Mouse (Mus musculus) kidney, postnatal 25 days (tissue): ENCODE measurements around the gene Stat3.

ENCODE experiments used
- DNase-seq, 2 experiments: peaks; one replicate each; pipeline ENCODE4 v3.0.0; 2021; ENCODE audit warnings: mixed read lengths in 2 of 2

Gene Stat3

DNA sequence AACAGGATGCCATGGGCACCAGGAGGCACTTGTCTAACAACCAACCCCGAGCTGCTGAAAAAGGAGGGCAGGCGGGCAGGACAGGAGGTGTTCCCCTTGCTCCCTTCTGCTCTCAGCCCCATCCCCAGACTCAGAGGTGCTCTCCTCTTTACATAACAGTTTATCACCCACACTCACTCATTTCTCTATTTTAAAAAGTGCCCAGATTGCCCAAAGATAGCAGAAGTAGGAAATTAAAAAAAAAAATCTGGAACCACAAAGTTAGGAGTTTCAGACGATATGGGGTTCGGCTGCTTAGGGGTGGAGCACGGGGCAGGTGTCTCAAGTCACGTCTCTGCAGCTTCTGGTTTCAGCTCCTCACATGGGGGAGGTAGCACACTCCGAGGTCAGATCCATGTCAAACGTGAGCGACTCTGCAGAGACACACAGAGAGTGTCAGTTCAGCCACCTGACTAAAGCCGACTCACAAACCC, 51.0 kb downstream of the Stat3 start:
- no peak for DNase-seq

DNA sequence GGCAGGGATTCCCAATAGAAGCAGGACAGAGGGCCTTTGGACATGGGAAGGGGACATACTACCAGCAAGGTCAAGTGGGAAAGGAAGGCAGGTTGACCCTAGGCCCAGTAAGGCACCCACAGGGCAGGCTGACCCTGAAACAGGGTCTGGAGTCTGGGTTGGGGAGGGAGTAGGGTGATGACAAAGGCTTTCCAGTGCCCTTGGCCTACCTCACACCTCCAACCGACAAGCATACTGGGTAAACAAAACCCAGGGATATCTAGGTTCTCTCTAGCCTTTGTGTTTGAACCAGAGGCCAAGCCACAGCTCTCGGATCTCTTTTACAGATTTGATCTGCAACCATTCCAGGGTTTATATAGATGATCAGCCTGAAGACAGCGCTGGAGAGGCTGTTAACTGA, 51.6 kb downstream of the Stat3 start:
- no peak for DNase-seq

DNA sequence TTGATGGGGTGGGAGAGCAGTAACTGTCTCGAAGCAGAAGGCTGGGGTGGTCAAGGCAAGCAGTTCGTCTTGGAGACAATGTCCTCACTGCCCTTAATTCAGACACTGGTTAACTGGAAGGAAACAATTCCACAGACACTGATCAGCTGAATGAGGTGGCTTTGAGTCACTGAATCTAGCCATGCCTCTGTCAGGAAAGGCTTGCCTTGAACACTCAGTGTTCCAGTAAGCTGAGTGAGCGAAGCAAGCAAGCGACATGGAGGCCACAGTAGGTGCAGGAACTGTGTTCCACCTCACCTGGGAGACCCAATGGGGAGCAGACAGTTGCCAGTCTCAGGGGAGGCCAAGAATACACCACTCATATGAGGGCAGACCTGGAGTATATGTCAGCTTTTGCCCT, 52.1 kb downstream of the Stat3 start:
- no peak for DNase-seq

GRCm38 (mm10) chr11:100886188-100886740, 53.1 kb downstream of the Stat3 start:
- DNase-seq: no peak

DNA sequence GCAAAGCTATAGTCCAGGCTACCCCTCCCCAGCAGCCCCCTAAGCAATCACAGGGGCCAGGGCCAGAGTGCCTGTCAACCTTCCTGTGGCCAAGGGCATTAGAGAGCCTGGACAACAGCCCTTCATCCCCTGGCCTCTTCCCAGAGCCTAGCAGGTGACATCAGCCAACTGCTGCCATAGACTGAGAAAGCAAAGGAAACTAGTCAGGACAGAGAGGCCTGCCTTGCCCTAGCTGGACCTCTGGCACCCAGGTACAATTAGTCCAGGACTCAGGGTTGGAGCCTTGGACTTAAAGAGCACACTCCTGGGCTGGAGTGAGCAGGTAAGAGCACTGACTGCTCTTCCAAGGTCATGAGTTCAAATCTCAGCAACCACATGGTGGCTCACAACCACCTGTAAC, 53.9 kb downstream of the Stat3 start:
- DNase-seq: no peak

DNA sequence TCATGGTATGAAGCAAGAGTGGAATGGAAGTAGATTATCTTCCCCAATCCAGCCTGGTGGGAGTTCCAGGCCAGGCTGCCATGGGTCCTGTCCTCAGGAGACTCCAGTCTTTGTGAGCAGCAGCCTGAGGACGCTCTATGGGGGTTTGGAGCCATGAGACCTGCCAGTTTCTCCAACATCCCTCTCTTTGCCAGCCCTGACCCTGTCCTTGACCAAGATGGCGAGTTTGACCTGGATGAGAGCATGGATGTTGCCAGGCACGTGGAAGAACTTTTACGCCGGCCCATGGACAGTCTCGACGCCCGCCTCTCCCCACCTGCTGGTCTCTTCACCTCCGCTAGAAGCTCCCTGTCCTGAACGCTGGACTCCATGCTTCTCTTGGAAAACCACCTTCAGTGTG, 55.7 kb downstream of the Stat3 start:
- DNase-seq: no peak

DNA sequence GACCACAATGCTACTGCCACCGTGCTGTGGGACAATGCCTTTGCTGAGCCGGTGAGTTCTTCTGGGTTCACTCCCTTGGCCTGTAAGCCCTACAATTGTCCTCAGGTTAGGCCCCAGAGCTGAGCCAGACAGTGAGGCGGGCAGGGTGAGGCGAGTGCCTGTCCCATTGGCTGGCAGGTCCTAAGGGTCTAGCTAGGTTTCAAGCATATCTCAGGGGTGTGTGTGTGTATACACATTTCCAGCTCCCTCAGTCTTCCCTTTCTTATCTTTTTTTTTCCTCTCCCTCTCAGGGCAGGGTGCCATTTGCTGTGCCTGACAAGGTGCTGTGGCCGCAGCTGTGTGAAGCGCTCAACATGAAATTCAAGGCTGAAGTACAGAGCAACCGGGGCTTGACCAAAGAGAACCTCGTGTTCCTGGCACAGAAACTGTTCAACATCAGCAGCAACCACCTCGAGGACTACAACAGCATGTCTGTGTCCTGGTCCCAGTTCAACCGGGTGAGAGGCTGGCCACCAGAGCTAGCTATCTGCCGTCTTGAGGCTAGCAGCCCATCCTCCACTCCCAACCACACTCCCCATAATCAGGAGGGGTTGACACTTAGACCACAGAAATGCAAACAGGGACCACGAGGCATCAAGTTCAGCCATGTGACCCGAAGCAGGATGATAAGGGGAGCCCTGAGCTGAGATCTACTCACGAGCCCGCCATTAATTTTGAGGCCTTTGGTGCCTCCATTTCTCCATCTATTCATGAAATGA, 59.8 kb downstream of the Stat3 start:
- no peak for DNase-seq

GRCm38 (mm10) chr11:100875761-100876160, 63.6 kb downstream of the Stat3 start:
- DNase-seq: peak; percentile 47 to 73

- DNase-seq: no peak
Measured at GRCm38 (mm10) chr11:100870968-100871350, 68.4 kb downstream of the Stat3 start.

GRCm38 (mm10) chr11:100870256-100870967, 68.9 kb downstream of the Stat3 start:
- peak; percentile 74 to 82 for DNase-seq

GRCm38 (mm10) chr11:100865618-100866017, 73.7 kb downstream of the Stat3 start:
- no peak for DNase-seq

DNA sequence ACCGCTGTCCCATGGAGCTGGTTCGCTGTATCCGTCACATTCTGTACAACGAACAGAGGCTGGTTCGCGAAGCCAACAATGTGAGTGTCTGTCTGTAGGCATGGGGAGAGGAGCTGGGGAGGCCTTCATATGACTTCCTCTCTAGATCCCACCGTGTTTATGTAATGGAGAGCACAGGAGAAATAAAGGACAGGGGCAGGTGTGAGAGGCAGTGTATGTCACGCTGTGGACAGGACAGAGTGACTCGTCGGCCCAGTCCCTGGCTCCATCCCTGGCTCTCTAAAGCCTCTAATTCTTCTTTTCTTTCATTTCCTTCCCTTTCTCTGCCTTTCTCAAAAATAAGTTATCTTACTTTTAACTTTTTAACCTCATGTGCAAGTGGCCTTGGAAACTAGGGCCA, 76.2 kb downstream of the Stat3 start:
- no peak for DNase-seq

DNA sequence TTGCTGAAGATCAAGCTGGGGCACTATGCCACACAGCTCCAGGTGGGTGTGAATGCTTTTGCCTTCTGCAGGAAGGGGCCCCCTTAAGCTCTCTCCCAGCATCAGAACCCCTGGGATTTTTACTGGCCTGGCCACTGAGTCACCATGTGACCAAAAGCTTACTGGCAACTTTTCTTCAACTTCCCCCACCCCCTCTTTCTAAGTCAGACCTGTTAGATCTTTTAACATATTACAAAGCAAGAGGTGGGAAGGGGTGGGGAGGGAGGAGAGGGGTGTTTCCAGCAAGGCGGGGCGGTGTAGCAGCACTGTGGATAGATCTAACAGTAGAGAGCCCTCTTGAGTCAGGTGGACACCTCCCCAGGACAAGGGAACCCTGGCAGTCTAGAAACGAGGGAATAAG, 77.5 kb downstream of the Stat3 start:
- DNase-seq: no peak

DNA sequence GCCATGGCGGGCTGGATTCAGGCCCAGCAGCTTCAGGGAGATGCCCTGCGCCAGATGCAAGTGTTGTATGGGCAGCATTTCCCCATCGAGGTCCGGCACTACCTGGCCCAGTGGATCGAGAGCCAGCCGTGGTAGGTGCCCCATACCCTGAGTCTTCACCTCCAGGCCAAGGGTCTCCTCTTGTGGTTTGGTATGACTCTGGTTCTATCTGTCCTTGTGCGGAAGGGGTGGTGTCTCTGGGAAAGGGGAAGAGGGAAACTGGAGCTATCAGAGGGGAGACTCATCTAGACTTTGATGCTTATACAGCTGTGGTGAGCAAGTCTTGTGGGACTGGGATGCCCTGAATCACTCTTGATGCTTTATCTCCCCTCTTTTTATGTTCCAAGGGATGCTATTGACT, 78.0 kb downstream of the Stat3 start:
- no peak for DNase-seq

DNA sequence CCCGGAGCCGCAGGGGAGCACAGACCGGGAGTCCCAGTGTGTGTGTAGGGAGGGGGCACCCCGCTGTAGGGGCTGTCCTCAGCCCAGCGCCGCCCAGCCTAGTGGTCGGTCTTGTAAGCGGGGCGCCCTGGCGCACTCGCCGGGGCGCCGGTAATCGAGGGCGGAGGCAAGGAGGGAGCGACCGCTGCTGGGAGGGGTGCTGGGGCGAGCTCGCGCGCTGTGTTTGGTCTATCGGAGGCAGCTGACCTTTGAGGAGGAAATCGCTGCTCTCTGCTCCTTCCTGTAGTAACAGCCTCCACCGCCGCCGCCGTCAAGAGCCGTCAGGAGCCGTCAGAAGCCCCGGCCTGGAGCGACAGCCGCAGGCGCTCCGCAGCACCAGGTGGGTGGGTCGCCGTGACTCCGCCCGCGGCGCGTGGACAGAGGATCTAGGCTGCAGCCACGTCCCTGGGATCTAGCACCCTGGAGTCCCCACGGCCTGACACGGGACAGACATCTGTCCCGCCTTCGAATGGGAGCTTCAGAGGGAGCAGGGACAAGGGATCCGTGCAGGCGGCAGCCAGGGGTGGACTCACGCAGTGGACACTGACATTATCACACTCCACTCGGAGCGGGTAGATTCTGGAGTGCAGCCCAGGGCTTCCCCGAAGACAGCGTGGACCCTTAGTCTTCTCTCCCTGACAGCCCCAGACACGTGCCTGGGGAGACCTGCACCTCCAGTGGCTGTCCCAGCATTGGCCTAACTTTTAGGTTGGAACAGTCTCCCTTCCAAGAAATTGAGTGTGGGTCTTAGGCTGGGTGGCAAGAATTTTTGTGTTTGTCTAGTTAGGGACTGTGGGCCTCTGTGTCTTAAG, 78.9 kb downstream of the Stat3 start:
- peak; percentile 86 to 95 for DNase-seq

- DNase-seq: no peak
Measured at GRCm38 (mm10) chr11:100859579-100860075, 79.7 kb downstream of the Stat3 start.

DNA sequence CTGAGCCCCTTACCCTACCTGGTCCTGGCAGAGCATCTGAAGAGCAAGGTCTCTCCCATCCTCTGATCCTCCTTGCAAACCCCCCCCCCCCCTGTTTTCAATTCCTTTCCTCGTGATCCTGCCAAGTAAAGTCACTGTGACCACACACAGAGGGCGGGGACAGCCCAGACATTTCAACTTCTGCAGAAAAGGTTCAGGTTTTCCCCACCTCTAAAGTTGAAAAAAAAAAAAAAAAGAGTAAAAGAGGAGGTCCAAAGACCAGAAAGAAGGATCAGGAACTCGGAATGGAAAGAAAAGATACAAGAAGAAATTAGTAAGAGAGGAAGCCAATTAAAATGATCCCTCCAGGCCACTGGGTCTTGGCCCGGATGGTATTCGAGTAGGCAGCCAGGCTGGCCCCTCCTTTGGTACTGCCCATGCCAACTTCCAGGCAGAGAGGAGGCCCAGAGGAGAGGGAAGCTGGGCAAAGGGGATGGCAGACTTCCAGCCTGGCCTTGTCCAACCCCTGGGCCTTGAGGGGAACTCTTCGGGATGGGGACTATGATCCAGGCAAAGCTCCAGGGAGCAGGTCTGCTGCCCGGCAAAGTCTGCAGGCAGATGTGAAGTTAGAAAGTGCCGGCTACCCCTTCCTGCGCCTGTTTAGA, 80.3 kb downstream of the Stat3 start, which contains the start of gene Stat5a:
Gene Stat5a (plus strand): TSS at position 417 of the 644 bp plus-strand sequence.
- DNase-seq: peak; percentile 93 to 97

DNA sequence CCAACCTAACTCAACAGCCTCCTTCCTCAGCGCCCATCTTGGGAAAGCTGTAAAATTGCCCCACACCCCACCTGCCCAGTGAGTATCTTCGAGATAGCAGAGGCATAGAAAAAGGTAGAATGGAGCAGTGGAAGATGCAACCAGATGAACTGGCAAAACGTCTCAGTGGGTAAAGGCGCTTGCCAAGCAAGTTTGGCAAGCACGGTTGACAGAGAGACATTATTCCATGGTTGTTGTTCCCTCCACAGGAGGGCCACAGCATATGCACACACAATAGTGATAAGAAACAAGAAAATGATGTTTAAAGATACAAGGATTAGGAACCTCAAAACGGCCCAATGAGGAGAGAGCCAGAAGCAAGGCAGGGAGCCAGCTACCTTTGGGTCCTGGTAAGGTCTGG, 81.4 kb downstream of the Stat3 start:
- DNase-seq: no peak

DNA sequence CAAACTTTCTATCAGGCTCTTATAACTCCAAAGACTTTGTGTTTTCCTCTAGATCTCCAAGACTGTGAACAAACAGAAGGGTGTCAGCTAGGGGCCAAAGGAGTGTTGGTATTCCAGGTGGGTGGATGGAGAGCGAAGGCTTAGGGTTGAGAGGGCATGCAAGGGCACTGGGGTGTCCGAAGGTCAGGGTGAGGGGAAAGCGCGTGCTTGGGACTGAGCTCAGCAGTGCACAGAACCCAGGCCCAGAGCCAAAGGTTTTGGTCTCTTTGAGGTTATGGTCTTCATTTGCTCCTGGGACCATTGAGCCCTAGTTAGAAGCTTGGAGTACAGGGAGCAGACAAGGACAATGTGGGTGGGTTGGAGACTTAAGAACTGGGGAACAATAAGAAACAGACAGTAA, 84.2 kb downstream of the Stat3 start:
- peak; percentile 45 to 85 for DNase-seq

- peak; percentile 74 to 94 for DNase-seq
Measured at GRCm38 (mm10) chr11:100854268-100854667, 85.1 kb downstream of the Stat3 start.

GRCm38 (mm10) chr11:100853018-100853417, 86.3 kb downstream of the Stat3 start:
- no peak for DNase-seq

DNA sequence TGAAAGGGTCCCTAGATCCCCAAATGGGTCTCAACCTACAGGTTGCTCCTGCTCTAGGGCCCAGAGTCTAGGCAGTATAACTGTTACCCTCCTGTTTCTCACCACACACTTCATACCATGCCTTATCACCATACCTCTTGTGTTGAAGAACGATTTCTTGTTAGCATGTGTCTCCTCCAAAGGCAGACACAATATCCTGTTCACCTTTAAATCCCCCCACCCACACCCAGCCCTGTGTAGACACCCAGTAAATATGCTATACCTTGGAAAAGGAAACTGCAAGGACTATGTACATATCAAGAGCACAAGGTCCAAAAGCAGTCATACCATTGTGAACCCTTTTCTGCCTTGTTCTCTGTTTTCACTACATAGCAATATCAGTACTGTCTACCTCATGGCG, 87.3 kb downstream of the Stat3 start:
- no peak for DNase-seq
